Mouse (Mus musculus) midbrain, embryonic 15.5 days (tissue): ENCODE data around the gene Cyyr1. TPM values are rescaled to one million over a fixed set of nuclear protein-coding genes. Genes with fewer than 3 reads are reported as not detected.

Experiments
- ATAC-seq: fragments of 200-750 bp; cut with Nextera tagmentation; replicated peaks from 2 replicates; pipeline ENCODE4 v1.8.0; 2017; ENCODE audit warnings: moderate TSS enrichment
- H3K27ac ChIP-seq: fragments of 300-500 bp; sonication (generic); 2 replicates; pipeline ENCODE4 v1.5.1; 2015; ENCODE audit warnings: mild to moderate bottlenecking, inconsistent platforms
- H3K27me3 ChIP-seq: fragments of 300-500 bp; sonication (generic); replicated peaks from 2 replicates; pipeline ENCODE4 v1.6.1; 2015; ENCODE audit warnings: inconsistent platforms
- H3K36me3 ChIP-seq: fragments of 300-500 bp; sonication (generic); replicated peaks from 2 replicates; pipeline ENCODE4 v1.6.1; 2015; ENCODE audit warnings: inconsistent platforms
- H3K4me1 ChIP-seq: fragments of 300-500 bp; sonication (generic); 2 replicates; pipeline ENCODE4 v1.6.1; 2015; ENCODE audit warnings: inconsistent platforms
- H3K4me2 ChIP-seq: fragments of 300-500 bp; sonication (generic); 2 replicates; pipeline ENCODE4 v1.6.1; 2015; ENCODE audit warnings: inconsistent platforms, mild to moderate bottlenecking, moderate library complexity
- H3K4me3 ChIP-seq: fragments of 300-500 bp; sonication (generic); 2 replicates; pipeline ENCODE4 v1.5.1; 2015; ENCODE audit warnings: mild to moderate bottlenecking, inconsistent platforms
- H3K9ac ChIP-seq: fragments of 300-500 bp; sonication (generic); 2 replicates; pipeline ENCODE4 v1.6.1; 2015; ENCODE audit warnings: mild to moderate bottlenecking, inconsistent platforms
- H3K9me3 ChIP-seq: fragments of 300-500 bp; sonication (generic); 2 replicates; pipeline ENCODE4 v1.6.1; 2016; ENCODE audit warnings: inconsistent platforms
- WGBS: fragments of 180-500 bp; shearing (Covaris S2); methylation state at CpG from one replicate; pipeline ENCODE4 v1.1.7; 2015; ENCODE audit warnings: mixed read lengths; 5-methylcytosine and 5-hydroxymethylcytosine counted together
- polyA plus RNA-seq: library from polyadenylated mRNA; unstranded; fragments of >200 nt; fragmentation: Nextera tagmentation; extraction: Ambion mirVana; gene quantifications from 2 replicates; pipeline ENCODE4 v1.2.1, GENCODE M21; 2015

Gene Cyyr1
- polyA plus RNA-seq, 1 experiment from 2014 or later = 2.7 TPM

DNA sequence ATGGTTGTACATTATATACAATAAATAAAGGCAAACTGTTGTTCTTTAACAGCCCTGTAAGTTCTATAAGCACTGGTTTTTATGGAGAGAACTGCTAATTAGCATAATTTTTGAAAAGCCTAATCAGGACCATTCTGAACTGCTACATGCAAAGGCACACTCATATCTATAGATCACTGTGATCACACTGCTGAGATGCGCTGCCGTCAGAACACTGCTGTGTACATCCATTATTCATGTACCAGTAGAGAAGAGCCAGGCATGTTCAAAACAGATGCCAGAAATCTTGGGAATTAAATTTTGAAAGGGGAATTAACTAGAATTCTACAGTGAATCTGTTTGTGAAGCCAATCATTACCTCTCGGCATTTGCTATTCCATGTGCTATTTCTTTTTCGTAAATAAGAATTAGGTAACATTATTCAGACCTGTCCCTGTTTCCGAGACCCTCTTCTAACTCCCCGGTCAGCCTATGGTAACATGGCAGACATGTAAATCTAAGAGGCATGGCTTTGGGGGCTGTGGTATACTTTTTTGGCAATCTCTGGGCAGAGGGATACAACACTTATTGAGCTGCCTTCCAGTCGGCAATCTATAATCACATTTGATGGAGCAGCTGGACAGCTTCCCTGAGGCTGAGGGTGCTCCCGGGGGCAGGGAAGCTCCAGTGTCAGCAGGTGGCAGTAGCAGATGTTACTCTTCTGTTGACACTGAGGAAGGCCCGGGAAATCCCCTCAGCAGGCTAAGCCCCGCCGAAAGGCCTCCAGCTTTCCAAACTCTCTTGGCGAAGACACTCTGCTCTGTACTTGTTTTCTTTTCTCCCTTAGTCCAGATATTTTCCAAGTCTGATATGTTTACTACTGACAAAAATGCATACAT is 25.2 kb downstream of the Cyyr1 start:
- no peak overlapping the region for H3K9ac ChIP-seq
- H3K9me3 ChIP-seq = no peaks in the 10 kb centered on the region
- H3K4me1 ChIP-seq = no peaks in the 10 kb centered on the region
- no peaks in the 10 kb centered on the region for H3K27me3 ChIP-seq
- no peaks in the 10 kb centered on the region for H3K36me3 ChIP-seq
- peak; percentile 84 for ATAC-seq
- WGBS = 35% methylated on average over 12 of the region's 12 CpGs
- H3K4me3 ChIP-seq = no peak overlapping the region
- H3K4me2 ChIP-seq = no peak overlapping the region
- H3K27ac ChIP-seq = no peak overlapping the region

DNA sequence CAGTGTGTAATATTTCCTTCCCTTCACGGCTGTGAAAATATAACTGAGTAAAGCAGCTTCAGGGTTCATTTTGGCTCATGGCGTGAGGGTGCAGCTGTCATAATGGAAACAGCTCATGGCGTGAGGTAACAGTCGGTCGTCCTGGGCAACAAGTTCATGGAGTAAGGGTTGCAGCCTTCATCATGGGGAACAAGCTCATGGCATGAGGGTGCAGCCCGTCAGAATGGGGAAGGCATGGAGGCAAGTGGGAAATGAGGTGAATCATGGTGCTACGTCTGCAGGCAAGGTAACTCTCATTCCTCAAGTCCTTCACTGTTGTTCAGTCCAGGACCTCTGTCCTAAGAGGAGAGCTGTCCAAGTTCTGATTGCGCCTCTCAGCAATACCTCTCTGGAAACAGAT is 28.6 kb downstream of the Cyyr1 start:
- ATAC-seq = no peak
- no peaks in the 10 kb centered on the region for H3K27me3 ChIP-seq
- 82% methylated on average over 8 of the region's 8 CpGs for WGBS

DNA sequence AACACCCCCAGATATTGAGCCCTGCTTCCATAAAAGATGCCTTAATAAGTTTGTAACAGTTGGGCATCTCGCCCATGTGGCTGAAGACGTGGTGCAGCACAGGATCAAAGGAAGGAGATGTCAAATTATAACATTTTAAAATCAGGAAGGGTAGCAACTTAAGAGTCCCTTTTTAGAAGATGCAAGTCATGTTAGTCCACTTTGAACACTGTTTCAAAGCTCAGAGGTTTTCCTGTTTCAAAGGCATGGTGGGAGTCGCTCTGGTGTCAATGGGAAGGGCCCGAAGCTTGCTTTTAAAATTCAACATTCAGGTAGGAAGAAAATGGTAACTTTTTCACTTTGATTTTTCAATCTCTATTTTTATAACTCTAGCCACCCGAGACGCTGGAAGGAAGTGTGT is 45.9 kb downstream of the Cyyr1 start:
- H3K36me3 ChIP-seq = no peaks in the 10 kb centered on the region
- 80% methylated on average over 6 of the region's 6 CpGs for WGBS
- H3K9me3 ChIP-seq = no peaks in the 10 kb centered on the region
- H3K27ac ChIP-seq = no peak overlapping the region
- no peak for ATAC-seq
- H3K9ac ChIP-seq = no peak overlapping the region
- H3K27me3 ChIP-seq = no peaks in the 10 kb centered on the region
- H3K4me3 ChIP-seq = no peak overlapping the region
- H3K4me2 ChIP-seq = no peak overlapping the region
- H3K4me1 ChIP-seq = no peaks in the 10 kb centered on the region

More for the DNA sequence above, 28.6 kb downstream of the Cyyr1 start:
- no peak overlapping the region for H3K4me2 ChIP-seq
- H3K27ac ChIP-seq = no peak overlapping the region
- no peak overlapping the region for H3K4me3 ChIP-seq
- H3K9me3 ChIP-seq = no peaks in the 10 kb centered on the region
- no peaks in the 10 kb centered on the region for H3K4me1 ChIP-seq
- H3K36me3 ChIP-seq = no peaks in the 10 kb centered on the region
- H3K9ac ChIP-seq = no peak overlapping the region

DNA sequence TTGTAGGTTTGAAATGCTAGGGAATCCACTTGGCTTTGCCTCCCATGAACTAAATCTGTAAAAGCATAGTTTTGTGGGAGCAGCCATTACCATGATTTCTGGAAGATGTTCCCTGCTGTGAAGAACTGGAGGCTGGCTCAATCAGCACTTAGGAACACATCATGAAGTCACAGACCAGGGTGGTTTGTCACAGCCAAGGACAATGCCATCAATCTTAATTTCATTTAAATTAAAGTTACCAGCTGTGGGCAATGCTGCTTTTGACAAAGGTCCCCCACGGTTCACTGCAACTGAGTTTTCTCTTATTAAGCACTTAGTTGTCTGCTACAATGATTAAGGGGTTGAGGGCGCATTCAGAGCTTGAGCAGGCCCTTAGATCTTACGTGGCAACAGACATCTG is 48.1 kb downstream of the Cyyr1 start:
- ATAC-seq = no peak
- no peak overlapping the region for H3K4me3 ChIP-seq
- 38% methylated on average over 3 of the region's 3 CpGs for WGBS
- no peaks in the 10 kb centered on the region for H3K9me3 ChIP-seq
- H3K27me3 ChIP-seq = no peaks in the 10 kb centered on the region
- H3K4me1 ChIP-seq = no peaks in the 10 kb centered on the region
- H3K9ac ChIP-seq = no peak overlapping the region
- no peaks in the 10 kb centered on the region for H3K36me3 ChIP-seq
- H3K4me2 ChIP-seq = no peak overlapping the region
- H3K27ac ChIP-seq = no peak overlapping the region

DNA sequence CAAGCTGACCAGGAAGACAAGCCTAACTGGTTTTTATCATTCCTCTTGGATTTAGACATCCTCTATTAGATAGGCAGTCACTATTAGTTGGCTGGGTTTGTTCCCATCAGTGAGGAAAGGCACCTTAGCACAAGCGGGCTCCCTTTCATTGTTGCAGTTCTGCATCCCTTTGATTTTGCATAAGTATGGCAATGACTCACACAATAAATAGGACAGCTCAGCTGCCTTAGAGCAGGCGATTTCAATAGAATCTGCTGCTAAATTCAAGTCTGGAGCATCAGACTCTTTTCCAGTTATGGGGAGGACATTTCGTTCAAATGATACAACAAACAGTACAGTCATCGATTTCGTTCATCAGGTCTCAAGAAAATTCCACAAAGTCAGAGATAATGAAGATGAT is 49.8 kb downstream of the Cyyr1 start:
- no peak overlapping the region for H3K27ac ChIP-seq
- no peak overlapping the region for H3K9ac ChIP-seq
- H3K27me3 ChIP-seq = no peaks in the 10 kb centered on the region
- no peaks in the 10 kb centered on the region for H3K4me1 ChIP-seq
- H3K4me3 ChIP-seq = no peak overlapping the region
- 75% methylated on average over 5 of the region's 5 CpGs for WGBS
- no peak for ATAC-seq
- H3K36me3 ChIP-seq = no peaks in the 10 kb centered on the region
- no peaks in the 10 kb centered on the region for H3K9me3 ChIP-seq
- no peak overlapping the region for H3K4me2 ChIP-seq

DNA sequence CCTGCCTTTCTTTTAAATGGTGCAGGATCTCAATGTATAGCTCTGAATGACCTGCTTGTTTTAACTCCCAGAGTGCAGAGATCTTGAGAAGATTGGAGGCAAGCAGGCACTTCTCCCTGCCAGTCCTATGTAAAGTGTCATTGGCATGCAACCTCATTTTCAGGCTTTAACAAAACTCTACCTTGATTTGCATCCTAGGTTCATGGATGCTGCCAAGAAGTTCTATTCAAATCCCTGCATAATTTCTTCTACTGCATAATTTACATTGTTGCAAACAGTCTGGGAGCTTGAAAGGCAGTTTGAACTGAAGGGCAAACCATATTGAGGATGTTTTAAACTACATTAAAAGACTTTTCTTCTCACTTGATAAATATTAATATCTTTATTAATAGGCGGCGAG is 57.4 kb downstream of the Cyyr1 start:
- Histone ChIP-seq H3K27me3 (no peaks in the 10 kb centered on the region), H3K9ac (no peak overlapping the region), H3K9me3 (no peaks in the 10 kb centered on the region), H3K27ac (no peak overlapping the region), H3K4me2 (no peak overlapping the region), H3K4me3 (no peak overlapping the region), H3K4me1 (no peaks in the 10 kb centered on the region), H3K36me3 (no peaks in the 10 kb centered on the region)
- 0 out of 2 replicates have a peak, but pooled peaks have one; percentile 42 for ATAC-seq
- WGBS = 42% methylated on average over 2 of the region's 2 CpGs

DNA sequence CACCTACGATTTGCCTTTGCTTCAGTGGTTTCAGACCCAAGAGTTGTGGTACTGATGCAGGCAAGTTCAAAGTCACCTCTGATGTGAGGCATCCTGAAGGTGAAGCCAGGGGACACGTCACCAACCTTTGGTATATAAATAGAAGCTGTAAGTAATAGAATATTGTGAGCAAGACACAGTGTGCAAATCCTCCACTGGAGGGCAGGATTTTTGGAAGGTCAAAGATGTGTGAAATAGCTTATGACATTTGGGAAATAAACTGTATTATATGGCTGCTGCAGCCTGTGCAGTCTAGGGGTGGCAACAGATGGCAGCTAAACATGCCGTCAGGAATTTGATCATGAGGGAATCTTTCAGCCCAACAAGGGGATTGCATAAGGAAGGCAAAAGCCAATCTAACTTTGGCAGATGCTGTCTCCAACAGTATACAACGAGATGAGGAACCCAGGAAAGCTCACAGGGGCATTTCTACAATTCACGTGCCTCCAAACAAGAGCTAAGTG is 65.0 kb downstream of the Cyyr1 start:
- H3K4me1 ChIP-seq = no peaks in the 10 kb centered on the region
- 74% methylated on average over 5 of the region's 5 CpGs for WGBS
- no peak for ATAC-seq

DNA sequence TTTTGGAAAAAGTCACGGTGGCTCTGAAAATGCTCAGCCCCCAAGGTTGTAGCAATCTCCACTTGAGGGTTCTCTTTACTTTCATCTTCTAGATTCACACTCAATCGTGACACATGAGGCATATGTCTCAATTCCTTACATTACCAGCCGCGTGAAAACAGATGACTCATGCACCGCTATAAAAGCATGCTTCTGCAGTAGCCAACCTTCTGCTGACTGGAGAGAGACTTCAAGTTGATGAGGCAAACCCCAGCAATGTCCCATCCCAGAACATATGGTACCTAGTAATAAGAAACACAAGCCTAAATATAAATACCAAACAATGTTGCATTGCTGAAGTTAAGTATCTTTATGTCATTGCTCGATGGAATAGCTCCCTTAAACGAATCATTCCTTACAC is 65.9 kb downstream of the Cyyr1 start:
- H3K9ac ChIP-seq = no peak overlapping the region
- ATAC-seq = no peak
- 95% methylated on average over 7 of the region's 7 CpGs for WGBS

More for the DNA sequence above, 65.0 kb downstream of the Cyyr1 start:
- Histone ChIP-seq H3K36me3 (no peaks in the 10 kb centered on the region), H3K4me3 (no peak overlapping the region), H3K27ac (no peak overlapping the region), H3K4me2 (no peak overlapping the region), H3K9ac (no peak overlapping the region), H3K27me3 (no peaks in the 10 kb centered on the region), H3K9me3 (no peaks in the 10 kb centered on the region)

DNA sequence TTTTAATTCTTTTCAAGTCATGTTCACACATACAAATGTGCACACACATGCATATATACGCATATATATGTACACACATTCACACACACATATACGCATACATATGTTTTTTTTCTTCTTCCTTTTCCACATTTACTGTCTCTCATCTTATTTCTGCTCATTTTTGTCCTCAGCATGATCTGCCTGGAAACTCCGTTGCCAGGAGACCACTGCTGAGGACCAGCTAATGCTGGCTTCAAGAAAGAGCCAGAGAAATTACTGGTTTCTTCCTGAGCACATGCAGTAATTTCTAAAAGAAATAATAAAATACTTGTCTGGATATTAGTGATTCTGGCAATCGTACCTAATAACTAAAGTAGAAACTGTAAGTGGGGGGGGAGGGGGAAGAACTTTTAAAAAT is 68.6 kb downstream of the Cyyr1 start:
- Histone ChIP-seq H3K27me3 (no peaks in the 10 kb centered on the region), H3K4me3 (no peak overlapping the region), H3K36me3 (no peaks in the 10 kb centered on the region), H3K4me2 (no peak overlapping the region), H3K27ac (no peak overlapping the region), H3K9me3 (no peaks in the 10 kb centered on the region), H3K4me1 (no peaks in the 10 kb centered on the region), H3K9ac (no peak overlapping the region)
- 73% methylated on average over 4 of the region's 4 CpGs for WGBS
- peak; percentile 51; the same call in 1 of the 2 replicates for ATAC-seq

More for the DNA sequence above, 65.9 kb downstream of the Cyyr1 start:
- Histone ChIP-seq H3K9me3 (no peaks in the 10 kb centered on the region), H3K4me2 (no peak overlapping the region), H3K36me3 (no peaks in the 10 kb centered on the region), H3K4me3 (no peak overlapping the region), H3K27ac (no peak overlapping the region), H3K27me3 (no peaks in the 10 kb centered on the region), H3K4me1 (no peaks in the 10 kb centered on the region)

DNA sequence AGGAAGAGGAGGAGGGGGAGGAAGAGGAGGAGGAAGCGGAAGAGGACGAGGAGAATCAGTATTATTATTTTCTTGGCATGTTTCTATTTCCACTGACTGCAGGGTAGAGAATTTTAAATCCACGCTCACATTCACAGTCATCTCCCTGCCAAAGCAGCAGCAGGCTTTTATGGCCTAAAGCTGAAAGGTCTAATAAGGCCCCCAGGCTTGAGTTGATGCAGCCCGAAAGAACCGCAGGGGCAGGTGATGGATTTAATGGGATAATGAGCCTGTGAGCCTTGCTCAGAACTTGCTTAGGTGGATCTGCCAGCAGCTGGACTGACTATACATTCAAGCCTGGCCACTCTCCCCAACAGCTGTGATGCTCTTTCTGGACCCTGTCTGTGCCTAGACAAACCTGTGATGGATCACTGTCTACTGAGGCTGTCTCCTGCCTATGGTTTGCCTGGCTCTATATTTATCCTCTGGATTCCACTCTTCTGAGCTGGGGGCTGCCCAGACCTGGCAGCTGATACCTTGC is 78.6 kb downstream of the Cyyr1 start:
- H3K9ac ChIP-seq = no peak overlapping the region
- H3K9me3 ChIP-seq = no peaks in the 10 kb centered on the region
- H3K27me3 ChIP-seq = no peaks in the 10 kb centered on the region
- peaks cover 5% of the 10 kb centered on the region; the same call in 1 of the 2 replicates for H3K4me1 ChIP-seq
- no peaks in the 10 kb centered on the region for H3K36me3 ChIP-seq
- H3K4me3 ChIP-seq = no peak overlapping the region
- 48% methylated on average over 5 of the region's 5 CpGs for WGBS
- ATAC-seq = peak; percentile 62
- no peak overlapping the region for H3K4me2 ChIP-seq
- peak overlapping the region; percentile 62 for H3K27ac ChIP-seq

DNA sequence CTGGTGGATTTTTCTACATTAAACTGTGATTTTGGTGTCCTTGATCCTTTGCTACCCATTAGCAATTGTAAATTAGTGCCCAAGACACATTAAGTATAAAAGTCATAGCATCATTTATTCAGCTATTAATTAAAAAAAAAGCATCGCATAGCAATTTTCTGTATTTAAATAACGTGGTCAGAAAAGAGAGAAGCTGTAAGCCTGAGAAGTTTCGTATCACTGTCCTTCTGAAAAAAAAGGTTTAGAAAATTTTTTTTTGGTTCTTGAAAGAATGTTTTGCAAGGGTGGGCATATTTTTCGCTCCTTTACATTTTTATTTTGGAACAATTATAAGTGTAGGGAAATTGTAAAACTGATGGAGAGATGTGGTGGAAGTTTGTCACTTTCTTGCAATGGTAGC is 83.1 kb downstream of the Cyyr1 start:
- Histone ChIP-seq H3K4me3 (no peak overlapping the region), H3K9me3 (no peaks in the 10 kb centered on the region), H3K4me1 (peaks cover 5% of the 10 kb centered on the region; the same call in 1 of the 2 replicates), H3K36me3 (no peaks in the 10 kb centered on the region), H3K9ac (no peak overlapping the region), H3K4me2 (no peak overlapping the region), H3K27ac (no peak overlapping the region), H3K27me3 (no peaks in the 10 kb centered on the region)
- WGBS = 88% methylated on average over 4 of the region's 4 CpGs
- ATAC-seq = no peak

DNA sequence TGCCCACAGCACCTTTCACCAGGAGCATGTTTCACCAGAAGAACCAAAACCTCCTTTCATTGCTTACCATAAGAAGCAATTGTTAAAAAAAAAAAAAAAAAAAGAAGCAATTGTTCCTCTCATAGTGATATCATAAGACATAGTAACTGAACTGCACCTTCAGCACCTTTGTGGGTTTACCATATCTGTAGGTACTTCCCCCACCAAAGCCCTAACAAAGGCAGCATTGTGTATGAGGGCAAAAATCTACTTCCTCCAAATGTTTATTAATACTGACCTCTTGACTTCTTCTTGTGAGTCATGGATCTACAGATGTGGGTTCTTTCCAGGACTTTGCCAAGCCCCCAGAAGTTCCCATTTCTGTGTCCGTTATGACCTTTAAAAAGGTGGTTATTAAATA is 98.2 kb downstream of the Cyyr1 start:
- ATAC-seq = no peak
- 92% methylated on average over 1 of the region's 1 CpGs for WGBS

DNA sequence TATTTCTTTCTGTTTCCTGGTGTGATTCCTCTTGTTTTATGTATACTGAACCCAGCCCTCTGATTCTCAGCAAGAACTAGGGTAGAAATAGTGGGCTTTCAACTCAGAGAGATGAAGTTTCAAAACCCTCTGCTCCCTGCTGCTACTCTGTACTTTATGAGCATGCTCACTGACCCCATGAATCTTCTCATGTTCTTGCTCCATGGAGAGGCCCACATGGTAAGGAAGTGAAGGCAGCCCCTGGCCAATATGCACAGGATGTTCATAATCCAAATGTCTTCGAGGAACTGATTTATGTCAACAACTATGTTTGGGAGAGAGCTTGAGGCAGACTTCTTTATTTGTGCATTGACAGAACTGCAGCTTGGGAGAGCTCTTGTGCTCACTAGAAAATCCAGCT is 106.9 kb downstream of the Cyyr1 start:
- H3K27ac ChIP-seq = no peak overlapping the region
- H3K9me3 ChIP-seq = no peaks in the 10 kb centered on the region
- no peak for ATAC-seq
- H3K4me3 ChIP-seq = no peak overlapping the region
- no peaks in the 10 kb centered on the region for H3K27me3 ChIP-seq
- H3K4me1 ChIP-seq = no peaks in the 10 kb centered on the region
- no peak overlapping the region for H3K9ac ChIP-seq
- H3K36me3 ChIP-seq = no peaks in the 10 kb centered on the region
- no peak overlapping the region for H3K4me2 ChIP-seq
- WGBS = 70% methylated on average over 1 of the region's 1 CpGs

More for the DNA sequence above, 98.2 kb downstream of the Cyyr1 start:
- Histone ChIP-seq H3K9ac (no peak overlapping the region), H3K36me3 (no peaks in the 10 kb centered on the region), H3K4me2 (no peak overlapping the region), H3K4me1 (no peaks in the 10 kb centered on the region), H3K27ac (no peak overlapping the region), H3K9me3 (no peaks in the 10 kb centered on the region), H3K4me3 (no peak overlapping the region), H3K27me3 (no peaks in the 10 kb centered on the region)
